Mouse (Mus musculus) liver, adult 2 months (tissue): ENCODE results near the gene Snupn.

Experiments
- CTCF ChIP-seq: fragments of 200-500 bp; IDR thresholded peaks from 2 replicates; pipeline ENCODE4 v1.5.1; 2011; ENCODE audit warnings: low read depth, low read length, control low read depth
- POLR2A ChIP-seq: fragments of 200-500 bp; IDR thresholded peaks from 2 replicates; pipeline ENCODE4 v1.6.1; 2011; ENCODE audit warnings: low read length, control low read depth; ENCODE audit not compliant: insufficient read depth; ENCODE audit errors: extremely low read depth

- TF ChIP-seq POLR2A (no peak), CTCF (no peak)
Observed at GRCm38 (mm10) chr9:56975199-56975598, 24.5 kb downstream of the Snupn start.
